Mouse (Mus musculus) thymus, postnatal 10 days (tissue): ENCODE data around the gene 5031439G07Rik.
"Not testable (repeated sequence)": the region's sequence is repeated elsewhere in the genome, so short reads cannot be mapped to it uniquely, and the experiment has no call there.

Experiments
- DNase-seq, 2 experiments: peaks; one replicate each; pipeline ENCODE4 v3.0.0; 2021; ENCODE audit warnings: low spot score in 2 of 2

Gene 5031439G07Rik

GRCm38 (mm10) chr15:84987874-84988825 is at the start of gene 5031439G07Rik:
Gene 5031439G07Rik, minus strand, starts transcription at chr15:84988551.
- peak; percentile 89 to 92 for DNase-seq

- no peak for DNase-seq
Observed at GRCm38 (mm10) chr15:85037343-85037690, 49.0 kb upstream of the 5031439G07Rik start.

- peak; percentile 94 to 97 for DNase-seq
Observed at GRCm38 (mm10) chr15:85036566-85037342, 48.4 kb upstream of the 5031439G07Rik start.

GRCm38 (mm10) chr15:85033916-85034315 is 45.6 kb upstream of the 5031439G07Rik start:
- not testable (repeated sequence) for DNase-seq

- DNase-seq = no peak
Observed at GRCm38 (mm10) chr15:85031866-85032265, 43.5 kb upstream of the 5031439G07Rik start.

- DNase-seq = not testable (repeated sequence)
Observed at GRCm38 (mm10) chr15:85030643-85031042, 42.3 kb upstream of the 5031439G07Rik start.

GRCm38 (mm10) chr15:85028648-85029047 is 40.3 kb upstream of the 5031439G07Rik start, which contains the start of gene Fam118a:
Gene Fam118a, plus strand, starts transcription at chr15:85028948.
- DNase-seq = not testable (repeated sequence)

GRCm38 (mm10) chr15:85027740-85028139 is 39.4 kb upstream of the 5031439G07Rik start:
- DNase-seq = no peak

GRCm38 (mm10) chr15:85026197-85026596 is 37.8 kb upstream of the 5031439G07Rik start:
- DNase-seq = no peak

- no peak for DNase-seq
Observed at GRCm38 (mm10) chr15:85022211-85022610, 33.9 kb upstream of the 5031439G07Rik start.

- peak; percentile 20 to 28 for DNase-seq
Observed at GRCm38 (mm10) chr15:85016951-85017664, 28.8 kb upstream of the 5031439G07Rik start, which contains the start of gene Upk3a. Gene Upk3a, plus strand, starts transcription at chr15:85017141.

- DNase-seq = no peak
Observed at GRCm38 (mm10) chr15:85015771-85016170, 27.4 kb upstream of the 5031439G07Rik start.

GRCm38 (mm10) chr15:85012662-85013054 is 24.3 kb upstream of the 5031439G07Rik start:
- no peak for DNase-seq

GRCm38 (mm10) chr15:85011895-85012661 is 23.7 kb upstream of the 5031439G07Rik start:
- no peak for DNase-seq

- no peak for DNase-seq
Observed at GRCm38 (mm10) chr15:85009666-85010065, 21.3 kb upstream of the 5031439G07Rik start.

- peak; percentile 57 to 84 for DNase-seq
Observed at GRCm38 (mm10) chr15:85000984-85001982, 12.9 kb upstream of the 5031439G07Rik start.

GRCm38 (mm10) chr15:84999911-85000310 is 11.6 kb upstream of the 5031439G07Rik start:
- no peak for DNase-seq

- DNase-seq = no peak
Observed at GRCm38 (mm10) chr15:84997768-84998454, 9.6 kb upstream of the 5031439G07Rik start.

GRCm38 (mm10) chr15:84995967-84996366 is 7.6 kb upstream of the 5031439G07Rik start:
- peak; percentile 19 to 73 for DNase-seq
